Mouse (Mus musculus) neutrophil, adult 59 days (primary cell): Measurements from ENCODE around the gene 9830107B12Rik. TPM values are rescaled to one million over a fixed set of nuclear protein-coding genes. Genes with fewer than 3 reads are reported as not detected.

Experiments used
- total RNA-seq, 2 experiments: library from RNA; stranded (reverse); gene quantifications; 1 replicate in 1 of 2; 2 replicates in 1 of 2; pipeline ENCODE4 v1.2.4; 2023

Gene 9830107B12Rik
- 10 to 100 TPM; 59.3 to 70.6 TPM for total RNA-seq

DNA sequence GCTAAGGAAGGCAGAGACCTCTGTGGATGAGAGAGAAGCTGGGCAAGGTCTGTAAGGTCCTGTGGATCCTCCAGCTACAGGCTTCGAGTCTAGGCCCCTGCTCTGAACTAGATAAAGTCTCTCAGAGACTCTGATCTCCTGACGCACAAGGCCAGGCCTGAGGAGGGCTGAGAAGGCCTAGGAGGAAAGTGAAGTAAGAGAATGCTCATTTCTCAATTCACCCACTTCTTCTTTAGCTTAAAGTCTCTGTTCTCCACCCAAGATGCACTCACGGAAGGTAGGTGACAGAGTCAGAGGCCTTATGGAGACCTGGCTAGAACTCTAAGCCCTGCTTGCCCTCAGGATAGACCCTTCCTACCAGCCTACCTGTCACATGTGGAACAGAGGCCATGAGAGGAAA, at the start of gene 9830107B12Rik:
Gene 9830107B12Rik, minus strand, starts transcription at position 149 of the 400 bp plus-strand sequence.

DNA sequence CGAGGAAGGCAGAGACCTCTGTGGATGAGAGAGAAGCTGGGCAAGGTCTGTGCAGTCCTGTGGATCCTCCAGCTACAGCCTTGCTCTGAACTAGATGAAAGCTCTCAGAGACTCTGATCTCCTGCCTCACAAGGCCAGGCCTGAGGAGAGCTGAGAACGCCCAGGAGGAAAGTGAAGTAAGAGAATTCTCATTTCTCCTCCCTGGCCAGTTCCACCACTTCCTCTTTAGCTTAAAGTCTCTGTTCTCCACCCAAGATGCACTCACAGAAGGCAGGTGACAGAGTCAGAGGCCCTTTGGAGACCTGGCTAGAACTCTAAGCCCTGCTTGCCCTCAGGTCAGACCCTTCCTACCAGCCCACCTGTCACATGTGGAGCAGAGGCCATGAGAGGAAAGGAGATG, 21.0 kb upstream of the 9830107B12Rik start, which contains the start of gene A530064D06Rik:
Gene A530064D06Rik, minus strand, starts transcription at position 173 of the 400 bp plus-strand sequence.

DNA sequence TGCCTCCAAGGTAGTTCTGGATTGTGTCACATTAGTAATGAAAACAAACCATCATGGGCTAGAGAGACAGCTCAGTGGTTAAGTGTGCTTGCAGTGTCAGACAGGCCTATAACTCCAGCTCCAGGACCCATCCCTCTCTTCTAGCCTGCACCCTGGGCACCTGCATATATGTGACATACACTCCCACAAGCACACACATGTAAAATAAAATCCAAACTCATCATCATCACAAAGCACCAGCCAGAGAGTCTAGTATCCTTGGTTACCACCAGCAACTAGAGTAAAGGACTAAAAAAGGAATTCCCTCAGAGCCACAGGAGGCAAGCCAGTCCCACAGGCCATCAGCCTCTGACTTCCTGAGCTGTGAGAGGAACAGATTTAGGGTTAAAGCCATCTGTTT, 57.0 kb downstream of the 9830107B12Rik start, which contains the start of gene 1700067P10Rik:
Gene 1700067P10Rik, plus strand, starts transcription at position 301 of the 400 bp plus-strand sequence.

Other genes with a start within 250 kb of the 9830107B12Rik start
- 10 to 100 TPM in 1 of 2 experiments, 1 to 10 TPM in 1; 9.3 to 10.6 TPM for gene Foxp4, start 221.6 kb downstream of the 9830107B12Rik start, total RNA-seq
- gene 1700122O11Rik, start 108.0 kb downstream of the 9830107B12Rik start, total RNA-seq, result not detected
- gene 1700067P10Rik, start 56.9 kb downstream of the 9830107B12Rik start, total RNA-seq, result not detected
- 10 to 100 TPM; 66.6 to 87.6 TPM for gene A530064D06Rik, start 21.0 kb upstream of the 9830107B12Rik start, total RNA-seq
- 100 to 1,000 TPM; 535 to 664 TPM for gene Trem1, start 86.5 kb upstream of the 9830107B12Rik start, total RNA-seq
- gene Trem3, start 101.5 kb upstream of the 9830107B12Rik start, total RNA-seq, result 100 to 1,000 TPM; 332 to 340 TPM
- gene Treml4, start 118.0 kb upstream of the 9830107B12Rik start, total RNA-seq, result 10 to 100 TPM; 24.1 to 25.1 TPM
- 100 to 1,000 TPM; 109 to 115 TPM for gene Treml2, start 153.2 kb upstream of the 9830107B12Rik start, total RNA-seq
- gene B430306N03Rik, start 169.9 kb upstream of the 9830107B12Rik start, total RNA-seq, result 100 to 1,000 TPM; 144 to 152 TPM
- gene Trem2, start 200.1 kb upstream of the 9830107B12Rik start, total RNA-seq, result 10 to 100 TPM; 11.1 to 15.2 TPM
- gene Treml1, start 213.6 kb upstream of the 9830107B12Rik start, total RNA-seq, result 1 to 10 TPM; 1.5 to 2.6 TPM